Mouse (Mus musculus) thymus, postnatal 0 days (tissue): ENCODE data around the gene Pcnx2. TPM values are rescaled to one million over a fixed set of nuclear protein-coding genes. Genes with fewer than 3 reads are reported as not detected.
A peak's percentile ranks its signal among the peaks of the same experiment; 100 is the strongest.

Experiments used
- DNase-seq: peaks from one replicate; pipeline ENCODE4 v3.0.0-alpha.2; 2015; ENCODE audit warnings: low spot score
- polyA plus RNA-seq: library from polyadenylated mRNA; unstranded; fragments of >200 nt; fragmentation: Nextera tagmentation; extraction: Ambion mirVana; gene quantifications from 2 replicates; pipeline ENCODE4 v1.2.1, GENCODE M21; 2015

The Pcnx2 gene
- polyA plus RNA-seq, 1 experiment from 2014 or later = 0.07 TPM

- DNase-seq = peak; percentile 42
Measured at GRCm38 (mm10) chr8:125898899-125899298, 782 bp upstream of the Pcnx2 start.

- DNase-seq = no peak
Measured at GRCm38 (mm10) chr8:125897388-125897787, 729 bp downstream of the Pcnx2 start.

GRCm38 (mm10) chr8:125889920-125890319 is 8.2 kb downstream of the Pcnx2 start:
- no peak for DNase-seq

- DNase-seq = no peak
Measured at GRCm38 (mm10) chr8:125887549-125887948, 10.6 kb downstream of the Pcnx2 start.

- DNase-seq = no peak
Measured at GRCm38 (mm10) chr8:125880447-125880846, 17.7 kb downstream of the Pcnx2 start.

- DNase-seq = no peak
Measured at GRCm38 (mm10) chr8:125873250-125873534, 24.9 kb downstream of the Pcnx2 start.

GRCm38 (mm10) chr8:125872501-125873249 is 25.4 kb downstream of the Pcnx2 start:
- DNase-seq = no peak

GRCm38 (mm10) chr8:125870821-125871321 is 27.2 kb downstream of the Pcnx2 start:
- peak; percentile 27 for DNase-seq

- DNase-seq = no peak
Measured at GRCm38 (mm10) chr8:125870179-125870702, 27.9 kb downstream of the Pcnx2 start.

GRCm38 (mm10) chr8:125869739-125870138 is 28.4 kb downstream of the Pcnx2 start:
- DNase-seq = no peak

GRCm38 (mm10) chr8:125868552-125868951 is 29.6 kb downstream of the Pcnx2 start:
- DNase-seq = peak; percentile 21

- no peak for DNase-seq
Measured at GRCm38 (mm10) chr8:125866125-125866524, 32.0 kb downstream of the Pcnx2 start.

- no peak for DNase-seq
Measured at GRCm38 (mm10) chr8:125857251-125857650, 40.9 kb downstream of the Pcnx2 start.

- no peak for DNase-seq
Measured at GRCm38 (mm10) chr8:125856160-125856559, 42.0 kb downstream of the Pcnx2 start.

- DNase-seq = no peak
Measured at GRCm38 (mm10) chr8:125854379-125854778, 43.7 kb downstream of the Pcnx2 start.

GRCm38 (mm10) chr8:125853300-125853699 is 44.8 kb downstream of the Pcnx2 start:
- DNase-seq = no peak

- no peak for DNase-seq
Measured at GRCm38 (mm10) chr8:125849181-125849580, 48.9 kb downstream of the Pcnx2 start.

- DNase-seq = no peak
Measured at GRCm38 (mm10) chr8:125847842-125848241, 50.3 kb downstream of the Pcnx2 start.

- DNase-seq = no peak
Measured at GRCm38 (mm10) chr8:125845281-125845680, 52.8 kb downstream of the Pcnx2 start.

- no peak for DNase-seq
Measured at GRCm38 (mm10) chr8:125843122-125843836, 54.8 kb downstream of the Pcnx2 start.

- no peak for DNase-seq
Measured at GRCm38 (mm10) chr8:125842158-125842557, 56.0 kb downstream of the Pcnx2 start.

GRCm38 (mm10) chr8:125824688-125825087 is 73.4 kb downstream of the Pcnx2 start:
- DNase-seq = no peak
